Mouse (Mus musculus): ENCODE measurements around the gene Olfr686. TPM values are rescaled to one million over a fixed set of nuclear protein-coding genes. Genes with fewer than 3 reads are reported as not detected.

The Olfr686 gene
- polyA plus RNA-seq, 1 experiment from 2014 or later, result not detected

DNA sequence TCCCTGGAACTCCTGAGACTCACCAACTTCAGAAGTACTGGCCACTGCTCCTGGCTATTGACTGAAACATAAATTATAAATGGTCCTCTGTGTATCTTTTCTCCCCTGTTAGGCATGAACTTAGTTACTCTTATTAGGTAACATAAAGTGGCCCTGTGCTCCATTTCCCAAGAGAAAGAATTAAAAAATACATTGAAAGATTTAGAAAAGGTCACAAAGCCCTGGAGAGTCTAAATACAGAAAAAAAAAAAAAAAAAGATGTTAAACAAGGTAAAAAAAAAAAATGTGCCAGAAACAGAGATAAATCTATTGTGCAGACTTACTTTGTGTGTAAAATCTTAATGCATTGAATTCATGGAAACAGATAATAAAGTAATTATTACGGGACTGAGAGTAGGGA lies 43.7 kb downstream of the Olfr686 start, which contains the start of gene Olfr684:
Olfr684 (minus strand) TSS at position 101 of the 400 bp plus-strand sequence.
- no peaks in the 10 kb centered on the region for H3K4me1 ChIP-seq (replicated peaks)
- no peak for ATAC-seq (ENCODE audit: insufficient read depth)
- H3K9me3 ChIP-seq (replicated peaks), result no peaks in the 10 kb centered on the region
- no peak within 1 kb of the TSS for H3K4me3 ChIP-seq (replicated peaks)
- no peaks in the 10 kb centered on the region for H3K27me3 ChIP-seq
- no peak within 1 kb of the TSS for H3K4me2 ChIP-seq
- H3K27ac ChIP-seq (replicated peaks), result no peak within 1 kb of the TSS
- WGBS (ENCODE audit: insufficient replicate concordance), result 34% methylated on average over 1 of the region's 1 CpGs
- H3K9ac ChIP-seq, result no peak within 1 kb of the TSS
- H3K36me3 ChIP-seq (replicated peaks), result no peaks in the 10 kb centered on the region

Other genes with a start within 250 kb of the Olfr686 start
- gene Olfr670, start 244.9 kb downstream of the Olfr686 start, polyA plus RNA-seq (2015; fragmentation: Nextera tagmentation; extraction: Ambion mirVana), result not detected in 2 replicates
- not detected in 2 replicates for gene Olfr671, start 228.4 kb downstream of the Olfr686 start, polyA plus RNA-seq (2015; fragmentation: Nextera tagmentation; extraction: Ambion mirVana)
- gene Olfr672, start 205.5 kb downstream of the Olfr686 start, polyA plus RNA-seq (2015; fragmentation: Nextera tagmentation; extraction: Ambion mirVana), result not detected in 2 replicates
- gene Olfr675, start 179.0 kb downstream of the Olfr686 start, polyA plus RNA-seq (2015; fragmentation: Nextera tagmentation; extraction: Ambion mirVana), result not detected in 2 replicates
- not detected in 2 replicates for gene Olfr676, start 174.8 kb downstream of the Olfr686 start, polyA plus RNA-seq (2015; fragmentation: Nextera tagmentation; extraction: Ambion mirVana)
- not detected in 2 replicates for gene Olfr677, start 156.1 kb downstream of the Olfr686 start, polyA plus RNA-seq (2015; fragmentation: Nextera tagmentation; extraction: Ambion mirVana)
- not detected in 2 replicates for gene Olfr678, start 143.0 kb downstream of the Olfr686 start, polyA plus RNA-seq (2015; fragmentation: Nextera tagmentation; extraction: Ambion mirVana)
- gene Olfr679, start 126.3 kb downstream of the Olfr686 start, polyA plus RNA-seq (2015; fragmentation: Nextera tagmentation; extraction: Ambion mirVana), result not detected in 2 replicates
- gene Olfr680-ps1, start 114.7 kb downstream of the Olfr686 start, polyA plus RNA-seq (2015; fragmentation: Nextera tagmentation; extraction: Ambion mirVana), result not detected in 2 replicates
- gene Olfr681, start 90.6 kb downstream of the Olfr686 start, polyA plus RNA-seq (2015; fragmentation: Nextera tagmentation; extraction: Ambion mirVana), result not detected in 2 replicates
- not detected in 2 replicates for gene Olfr683, start 60.5 kb downstream of the Olfr686 start, polyA plus RNA-seq (2015; fragmentation: Nextera tagmentation; extraction: Ambion mirVana)
- gene Olfr684, start 43.8 kb downstream of the Olfr686 start, polyA plus RNA-seq (2015; fragmentation: Nextera tagmentation; extraction: Ambion mirVana), result not detected in 2 replicates
- not detected in 2 replicates for gene Olfr685, start 21.5 kb downstream of the Olfr686 start, polyA plus RNA-seq (2015; fragmentation: Nextera tagmentation; extraction: Ambion mirVana)
- not detected in 2 replicates for gene Olfr688, start 80.6 kb upstream of the Olfr686 start, polyA plus RNA-seq (2015; fragmentation: Nextera tagmentation; extraction: Ambion mirVana)
- gene Olfr689, start 103.7 kb upstream of the Olfr686 start, polyA plus RNA-seq (2015; fragmentation: Nextera tagmentation; extraction: Ambion mirVana), result not detected in 2 replicates
- gene Olfr690, start 126.6 kb upstream of the Olfr686 start, polyA plus RNA-seq (2015; fragmentation: Nextera tagmentation; extraction: Ambion mirVana), result not detected in 2 replicates
- not detected in 2 replicates for gene Olfr691, start 134.8 kb upstream of the Olfr686 start, polyA plus RNA-seq (2015; fragmentation: Nextera tagmentation; extraction: Ambion mirVana)
- gene Olfr692, start 160.7 kb upstream of the Olfr686 start, polyA plus RNA-seq (2015; fragmentation: Nextera tagmentation; extraction: Ambion mirVana), result not detected in 2 replicates
- gene Gm5901, start 167.6 kb upstream of the Olfr686 start, polyA plus RNA-seq (2015; fragmentation: Nextera tagmentation; extraction: Ambion mirVana), result not detected in 2 replicates
- gene Fam160a2, start 192.6 kb upstream of the Olfr686 start, polyA plus RNA-seq (2015; fragmentation: Nextera tagmentation; extraction: Ambion mirVana), result 12.6 and 17.6 TPM in 2 replicates
- not detected in 2 replicates for gene Cnga4, start 197.1 kb upstream of the Olfr686 start, polyA plus RNA-seq (2015; fragmentation: Nextera tagmentation; extraction: Ambion mirVana)
- gene Cckbr, start 218.2 kb upstream of the Olfr686 start, polyA plus RNA-seq (2015; fragmentation: Nextera tagmentation; extraction: Ambion mirVana), result not detected in 2 replicates

All from liver, embryonic 15.5 days (tissue).